Mouse (Mus musculus): ENCODE results near the gene Lmna.

The Lmna gene

GRCm38 (mm10) chr3:88499580-88499979 lies 10.2 kb downstream of the Lmna start:
- DNase-seq: no peak

- peak; percentile 49 for DNase-seq
Observed at GRCm38 (mm10) chr3:88495741-88496415, 13.9 kb downstream of the Lmna start.

GRCm38 (mm10) chr3:88494836-88495628 lies 14.7 kb downstream of the Lmna start:
- DNase-seq: peak; percentile 46

GRCm38 (mm10) chr3:88493706-88494582 lies 15.8 kb downstream of the Lmna start:
- DNase-seq: no peak

GRCm38 (mm10) chr3:88487396-88487795 lies 22.4 kb downstream of the Lmna start:
- no peak for DNase-seq

- no peak for DNase-seq
Observed at GRCm38 (mm10) chr3:88486887-88487286, 22.9 kb downstream of the Lmna start.

GRCm38 (mm10) chr3:88486043-88486442 lies 23.7 kb downstream of the Lmna start:
- no peak for DNase-seq

- DNase-seq: no peak
Observed at GRCm38 (mm10) chr3:88484597-88485316, 25.0 kb downstream of the Lmna start.

- peak; percentile 68 for DNase-seq
Observed at GRCm38 (mm10) chr3:88483621-88484020, 26.1 kb downstream of the Lmna start.

GRCm38 (mm10) chr3:88483141-88483540 lies 26.6 kb downstream of the Lmna start:
- no peak for DNase-seq

GRCm38 (mm10) chr3:88482336-88482735 lies 27.4 kb downstream of the Lmna start:
- no peak for DNase-seq

GRCm38 (mm10) chr3:88481372-88482040 lies 28.2 kb downstream of the Lmna start:
- DNase-seq: no peak

- no peak for DNase-seq
Observed at GRCm38 (mm10) chr3:88480679-88481078, 29.1 kb downstream of the Lmna start.

GRCm38 (mm10) chr3:88479828-88480227 lies 29.9 kb downstream of the Lmna start:
- DNase-seq: no peak

GRCm38 (mm10) chr3:88479163-88479562 lies 30.6 kb downstream of the Lmna start:
- DNase-seq: no peak

GRCm38 (mm10) chr3:88477735-88478134 lies 32.0 kb downstream of the Lmna start:
- peak; percentile 74 for DNase-seq

GRCm38 (mm10) chr3:88476403-88476802 lies 33.4 kb downstream of the Lmna start:
- no peak for DNase-seq

GRCm38 (mm10) chr3:88473571-88473970 lies 36.2 kb downstream of the Lmna start:
- no peak for DNase-seq

GRCm38 (mm10) chr3:88473020-88473419 lies 36.7 kb downstream of the Lmna start:
- no peak for DNase-seq

GRCm38 (mm10) chr3:88470943-88471479 lies 38.7 kb downstream of the Lmna start:
- no peak for DNase-seq

GRCm38 (mm10) chr3:88469466-88469865 lies 40.3 kb downstream of the Lmna start:
- DNase-seq: no peak

All from cerebellum, adult 11-12 months (tissue).